Comparison of ENCODE assay signal across 8 mouse cellular contexts in the genomic region with DNA sequence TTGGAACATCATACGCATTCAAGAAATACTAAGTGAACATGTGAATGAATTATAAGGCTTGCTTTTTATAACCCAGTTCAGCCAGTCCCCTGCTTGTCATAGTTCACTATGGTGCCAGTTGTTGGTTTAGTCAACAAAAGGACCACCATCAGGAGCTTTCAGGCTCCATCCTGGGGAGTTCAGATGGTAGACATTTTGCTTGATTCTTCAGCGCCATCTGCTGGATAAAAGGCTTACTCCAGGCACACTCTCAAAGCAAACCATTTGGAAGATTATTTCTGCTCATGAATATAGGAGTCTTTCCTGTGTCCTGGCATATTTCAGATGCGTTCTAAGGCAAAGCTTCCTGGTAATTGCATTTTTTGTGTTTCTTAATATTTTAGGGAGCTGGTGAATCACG.
DNase-seq lines count a peak whose midpoint lies in the region; ATAC-seq and TF ChIP-seq lines count a peak whose summit lies in the region.

No protein-coding gene starts in this region.

- no peak overlapping the region for H3K4me3 ChIP-seq in heart, postnatal 0 days (ENCODE audit: low read depth, low read length)
- no peak overlapping the region for H3K4me3 ChIP-seq in liver, postnatal 0 days (ENCODE audit: low read depth, low read length)

- 29% methylated on average over 4 of the region's 4 CpGs for WGBS in heart, postnatal 0 days
- 28% methylated on average over 4 of the region's 4 CpGs for WGBS in liver, postnatal 0 days (ENCODE audit: insufficient replicate concordance)

- peak; percentile 86 for TF ChIP-seq CTCF in heart, postnatal 0 days (IDR thresholded peaks at IDR 0.05; ENCODE audit: low read depth)
- TF ChIP-seq CTCF in liver, postnatal 0 days (IDR thresholded peaks at IDR 0.05; ENCODE audit: low read depth): peak; percentile 88

- ATAC-seq in CD4-positive, CD25-positive, alpha-beta regulatory T cell, adult 4 months: peak; percentile 85
- ATAC-seq in heart, postnatal 0 days (ENCODE audit: insufficient read depth, low read depth): peak; percentile 53
- no peak for ATAC-seq in liver, postnatal 0 days
- peak; percentile 66; the same call in 1 of the 2 replicates for ATAC-seq in neutrophil, adult 5-6 weeks (ENCODE audit: extremely low read depth, insufficient number of reproducible peaks, low FRiP score, poor library complexity, severe bottlenecking)

- DNase-seq in adrenal gland, adult 18-20 months (ENCODE audit: low spot score in 2 of 2): peak; percentile 56 to 57
- peak; percentile 89 for DNase-seq in embryo, embryonic 10.5 days (ENCODE audit: low spot score)
- peak; percentile 80 for DNase-seq in heart, postnatal 0 days (ENCODE audit: low spot score)
- DNase-seq in kidney, postnatal 25 days: peak; percentile 46 to 79
- DNase-seq in liver, postnatal 0 days: peak; percentile 67
- DNase-seq in thymus, postnatal 4 days: peak; percentile 74

- no peak for TF ChIP-seq EP300 in heart, postnatal 0 days (IDR thresholded peaks at IDR 0.05; ENCODE audit: low read depth)
- no peak for TF ChIP-seq EP300 in liver, postnatal 0 days (IDR thresholded peaks at IDR 0.05; ENCODE audit: low read depth)

- H3K36me3 ChIP-seq in heart, postnatal 0 days (replicated peaks; ENCODE audit: control insufficient read depth, insufficient read depth, low read length): no peaks in the 10 kb centered on the region
- no peaks in the 10 kb centered on the region for H3K36me3 ChIP-seq in liver, postnatal 0 days (replicated peaks; ENCODE audit: insufficient read depth, low read length)

- H3K9ac ChIP-seq in heart, postnatal 0 days (replicated peaks; ENCODE audit: low read depth, low read length): no peak overlapping the region
- H3K9ac ChIP-seq in liver, postnatal 0 days (replicated peaks): no peak overlapping the region

- H3K9me3 ChIP-seq in heart, postnatal 0 days (replicated peaks; ENCODE audit: control insufficient read depth, low read length): no peaks in the 10 kb centered on the region
- no peaks in the 10 kb centered on the region for H3K9me3 ChIP-seq in liver, postnatal 0 days (ENCODE audit: low read length)

- peaks cover 9% of the 10 kb centered on the region for H3K4me1 ChIP-seq in heart, postnatal 0 days (ENCODE audit: control insufficient read depth, insufficient read depth)
- H3K4me1 ChIP-seq in liver, postnatal 0 days (ENCODE audit: insufficient read depth): no peaks in the 10 kb centered on the region

- H3K27ac ChIP-seq in heart, postnatal 0 days (ENCODE audit: low read depth): no peak overlapping the region
- H3K27ac ChIP-seq in liver, postnatal 0 days (ENCODE audit: low read depth): no peak overlapping the region

- no peak overlapping the region for H3K4me2 ChIP-seq in heart, postnatal 0 days (ENCODE audit: low read depth, low read length)
- H3K4me2 ChIP-seq in liver, postnatal 0 days (ENCODE audit: low read depth, low read length): no peak overlapping the region

- H3K27me3 ChIP-seq in heart, postnatal 0 days (ENCODE audit: control insufficient read depth, insufficient read depth, low read length): no peaks in the 10 kb centered on the region
- no peaks in the 10 kb centered on the region for H3K27me3 ChIP-seq in liver, postnatal 0 days (ENCODE audit: insufficient read depth, low read length)
